Mouse (Mus musculus): ENCODE data around the gene Epm2aip1.

Epm2aip1 gene

DNA sequence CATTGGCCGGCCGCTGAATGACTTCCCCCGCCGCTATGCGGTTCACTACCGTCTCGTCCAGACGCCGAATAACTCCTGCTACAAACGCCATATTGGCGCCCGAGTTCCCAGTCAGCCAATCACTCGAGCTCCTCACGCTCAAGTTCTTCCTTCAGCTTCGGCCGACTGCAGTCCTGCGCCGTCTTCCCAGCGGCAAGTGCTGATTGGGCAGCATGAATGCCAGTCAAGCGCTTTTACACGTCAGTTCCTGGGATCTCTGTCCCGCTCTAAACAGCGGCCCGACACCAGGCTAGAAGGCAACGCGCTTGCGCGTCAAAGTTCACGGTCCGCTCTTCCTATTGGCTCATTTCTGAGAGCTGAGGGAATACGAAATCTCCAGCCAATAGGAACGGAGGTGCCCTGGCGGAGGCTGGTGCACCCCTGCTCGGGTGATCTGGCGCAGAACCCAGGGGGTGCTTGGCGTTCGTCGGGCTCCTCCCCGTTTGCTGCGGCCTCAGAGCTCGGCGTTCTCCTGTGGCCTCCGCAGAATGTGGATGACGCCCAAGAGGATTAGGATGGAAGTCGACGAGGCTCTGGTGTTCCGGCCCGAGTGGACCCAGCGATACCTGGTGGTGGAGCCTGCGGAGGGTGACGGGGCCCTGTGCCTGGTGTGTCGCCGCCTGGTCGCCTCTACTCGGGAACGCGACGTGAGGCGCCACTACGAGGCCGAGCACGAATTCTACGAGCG lies at the start of gene Epm2aip1, which contains the start of gene Mlh1:
TSS of gene Epm2aip1 (plus strand) at position 496 of the 727 bp plus-strand sequence.
TSS of gene Mlh1 (minus strand) at position 358 of the 727 bp plus-strand sequence.
- CTCF ChIA-PET: no interaction called here

DNA sequence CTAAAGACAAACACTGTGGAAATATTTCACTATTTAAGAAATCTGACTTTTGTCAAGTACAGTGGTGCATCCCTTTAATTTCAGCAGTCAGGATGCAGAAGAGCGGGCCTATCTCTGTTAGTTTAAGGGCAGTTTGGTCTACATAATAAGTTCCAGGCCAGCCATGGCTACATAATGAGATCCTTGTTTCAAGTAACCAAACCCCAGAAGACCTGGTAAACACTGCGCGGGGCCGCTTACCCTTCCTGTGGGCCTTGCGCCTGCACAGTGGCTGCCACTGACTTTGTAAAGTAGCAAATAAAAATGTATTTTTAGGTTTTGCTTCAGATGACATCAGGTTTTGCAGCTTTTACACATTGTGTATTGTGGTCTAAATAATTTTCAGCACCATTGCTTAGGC lies 48.3 kb upstream of the Epm2aip1 start:
- CTCF ChIA-PET: interaction anchor here (0.6 kb wide), 1 partner anchor 226 kb away, joined by 3 read pairs; no protein-coding TSS in a partner anchor

DNA sequence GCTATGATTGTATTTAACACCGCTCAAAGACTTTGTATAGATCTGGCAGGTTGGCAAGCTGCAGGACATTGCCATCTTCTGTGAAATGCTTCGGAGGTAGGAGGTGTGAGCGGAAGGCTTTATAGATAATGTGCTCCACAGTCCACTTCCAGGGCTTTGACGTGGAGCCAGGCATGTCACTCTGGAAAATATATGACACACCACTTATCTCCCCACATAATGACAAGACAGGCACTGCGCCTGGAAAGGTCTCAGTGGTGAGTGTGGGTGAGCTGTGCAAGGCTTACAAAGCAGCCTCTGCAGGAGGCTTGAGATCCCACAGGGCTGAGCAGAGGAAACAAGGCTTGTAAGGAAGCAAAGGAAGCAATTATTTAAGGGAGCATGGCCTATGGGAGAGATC lies 43.3 kb upstream of the Epm2aip1 start:
- CTCF ChIA-PET: no interaction called here

DNA sequence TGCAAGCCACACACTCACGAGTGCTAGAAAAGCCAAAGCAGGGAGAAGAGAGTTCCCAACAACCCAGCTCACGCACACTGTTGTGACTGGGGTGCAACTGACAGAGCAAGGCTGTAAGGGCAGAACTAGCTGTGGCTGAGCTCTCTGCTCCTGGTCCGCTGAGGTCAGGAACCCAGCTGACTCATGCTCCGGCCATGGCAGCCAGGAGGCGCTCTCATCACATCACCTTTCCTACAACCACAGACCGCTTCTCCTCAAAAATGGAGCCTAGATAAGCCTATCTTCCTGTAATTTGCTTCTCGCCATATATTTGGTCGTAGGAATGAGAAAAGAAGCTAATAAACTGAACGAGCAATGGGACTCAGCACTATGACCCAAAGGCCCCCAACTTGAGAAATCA lies 37.0 kb upstream of the Epm2aip1 start:
- CTCF ChIA-PET: no interaction called here

DNA sequence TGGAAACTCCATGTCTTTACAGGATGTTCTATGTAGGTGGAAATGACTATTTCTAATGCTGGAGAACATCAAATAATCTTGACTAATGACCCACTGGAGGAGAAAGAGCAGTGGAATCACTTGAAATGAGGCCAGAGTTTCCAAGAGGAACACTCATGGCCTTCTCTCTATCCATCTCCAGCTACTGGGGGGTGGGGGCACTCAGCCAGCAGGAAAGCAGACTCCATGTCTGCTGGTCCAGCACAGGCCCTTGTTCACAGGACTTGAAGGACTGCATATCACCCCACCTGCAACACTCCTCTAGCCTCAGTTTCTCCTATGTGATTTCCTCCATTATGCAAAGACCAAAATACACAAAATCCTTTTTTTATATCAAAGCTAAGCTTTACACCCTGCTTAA lies 34.0 kb upstream of the Epm2aip1 start:
- CTCF ChIA-PET: no interaction called here

DNA sequence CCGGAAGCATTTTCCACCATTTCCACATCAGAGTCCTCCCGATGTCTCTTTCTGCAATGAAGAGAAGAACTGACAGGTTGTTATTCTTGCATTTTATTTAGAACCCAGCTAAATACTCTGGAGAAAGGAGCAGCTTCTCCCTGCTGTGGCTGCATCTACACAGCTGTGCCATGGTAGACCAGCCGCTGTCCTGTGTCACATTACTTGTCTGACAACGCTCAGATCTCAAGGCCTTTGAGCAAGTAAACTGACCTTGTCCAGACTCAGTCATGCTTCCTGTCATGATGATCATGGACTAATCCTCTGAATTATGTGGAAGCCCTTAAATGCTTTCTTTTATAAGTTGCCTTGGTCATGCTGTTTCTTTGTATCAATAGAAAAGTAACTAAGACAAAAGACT lies 31.9 kb upstream of the Epm2aip1 start:
- CTCF ChIA-PET: no interaction called here

DNA sequence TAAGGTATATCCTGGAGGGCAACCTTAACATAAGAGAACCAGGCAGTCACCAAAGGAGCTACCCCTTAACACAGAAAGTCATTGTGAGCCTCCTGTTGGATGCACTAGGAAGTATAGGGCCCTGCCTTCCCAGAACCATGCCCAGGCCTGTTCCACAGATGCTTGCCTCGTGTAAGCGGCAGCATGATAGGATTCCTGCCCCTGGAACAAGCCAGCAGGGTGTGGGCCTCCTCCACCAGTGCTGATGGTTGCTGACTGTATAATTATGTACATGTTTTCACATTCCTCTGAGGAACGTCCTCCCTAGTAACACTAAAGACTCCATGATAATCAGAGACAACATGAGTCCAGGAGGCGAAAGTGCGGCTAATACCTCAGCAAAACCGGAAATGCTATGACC lies 28.3 kb upstream of the Epm2aip1 start:
- CTCF ChIA-PET: no interaction called here

DNA sequence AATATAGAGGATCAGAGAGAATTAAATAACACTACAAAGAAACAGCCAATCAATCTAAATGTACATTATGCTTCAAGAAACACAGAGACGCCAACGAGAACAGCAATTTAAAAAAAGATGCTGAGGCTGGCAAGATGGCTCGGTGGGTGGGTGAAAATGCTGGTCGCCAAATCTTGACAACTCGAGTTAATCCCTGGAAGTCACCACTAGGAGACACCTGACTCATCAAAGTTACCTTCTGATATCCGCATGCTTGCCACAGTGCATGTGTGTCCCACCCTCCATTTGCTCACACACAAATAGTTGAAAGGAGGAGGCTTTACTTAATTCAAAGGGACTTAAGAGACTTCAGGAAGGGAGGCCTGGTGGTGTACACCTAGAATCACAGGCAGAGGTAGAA lies 26.2 kb upstream of the Epm2aip1 start:
- CTCF ChIA-PET: no interaction called here

DNA sequence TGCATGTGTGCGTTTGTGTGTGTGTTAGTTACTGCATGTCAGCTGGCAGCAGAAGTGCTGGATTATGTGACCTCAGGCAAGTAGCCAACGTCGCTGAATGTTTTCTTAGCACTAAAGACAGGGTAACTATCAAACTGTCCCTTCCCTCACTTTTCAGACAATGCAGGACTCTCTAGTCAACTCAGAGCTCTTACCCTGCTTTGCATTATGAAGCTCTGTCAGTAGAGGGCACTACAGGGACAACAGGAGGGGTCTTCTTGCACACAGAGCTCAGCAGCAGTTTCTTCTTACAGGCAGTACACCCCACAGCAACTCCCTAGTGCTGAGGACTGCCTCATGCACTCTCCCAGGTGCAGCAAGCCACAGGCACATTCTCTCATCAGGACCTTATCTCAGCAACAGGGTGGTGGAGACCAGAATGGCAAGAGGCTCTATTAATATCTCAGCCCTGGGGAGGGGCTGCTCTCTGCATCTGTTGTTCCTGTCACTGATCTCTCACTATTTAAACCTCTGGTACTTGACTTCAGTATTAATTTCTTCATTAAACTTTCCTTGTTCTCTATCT lies 24.0 kb upstream of the Epm2aip1 start:
- CTCF ChIA-PET: no interaction called here

DNA sequence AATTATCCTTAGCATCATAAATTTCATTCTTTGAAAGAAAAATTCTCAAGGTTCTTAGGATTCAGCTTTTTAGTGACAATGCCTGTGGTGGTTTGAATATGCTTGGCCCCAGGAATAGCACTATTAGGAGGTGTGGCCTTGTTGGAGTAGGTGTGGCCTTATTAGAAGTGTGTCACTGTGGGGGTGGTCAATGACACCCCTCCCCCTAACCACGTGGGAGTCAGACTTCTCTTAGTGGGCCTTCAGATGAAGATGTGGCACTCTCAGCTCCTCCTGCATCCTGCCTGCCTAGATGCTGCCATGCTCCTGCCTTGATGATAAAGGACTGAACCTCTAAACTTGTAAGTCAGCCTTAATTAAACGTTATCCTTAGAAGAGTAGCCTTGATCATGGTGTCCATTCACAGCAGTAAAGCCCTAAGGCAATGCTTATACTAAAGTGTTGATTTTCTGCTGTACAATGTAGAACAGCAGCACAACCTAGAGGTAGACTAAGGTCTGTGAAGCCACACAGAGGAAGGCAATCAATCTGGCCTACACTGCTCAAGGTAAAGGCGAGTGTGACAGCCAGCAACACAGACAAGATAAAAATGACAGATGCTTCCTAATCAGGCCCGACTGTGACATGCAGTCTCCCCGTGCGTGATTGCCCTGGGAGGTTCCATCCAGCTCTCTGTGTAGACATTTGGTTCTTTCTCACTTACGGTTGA lies 19.4 kb upstream of the Epm2aip1 start:
- CTCF ChIA-PET: interaction anchor here (0.7 kb wide), 1 partner anchor 38 kb away, joined by 5 read pairs; no protein-coding TSS in a partner anchor

DNA sequence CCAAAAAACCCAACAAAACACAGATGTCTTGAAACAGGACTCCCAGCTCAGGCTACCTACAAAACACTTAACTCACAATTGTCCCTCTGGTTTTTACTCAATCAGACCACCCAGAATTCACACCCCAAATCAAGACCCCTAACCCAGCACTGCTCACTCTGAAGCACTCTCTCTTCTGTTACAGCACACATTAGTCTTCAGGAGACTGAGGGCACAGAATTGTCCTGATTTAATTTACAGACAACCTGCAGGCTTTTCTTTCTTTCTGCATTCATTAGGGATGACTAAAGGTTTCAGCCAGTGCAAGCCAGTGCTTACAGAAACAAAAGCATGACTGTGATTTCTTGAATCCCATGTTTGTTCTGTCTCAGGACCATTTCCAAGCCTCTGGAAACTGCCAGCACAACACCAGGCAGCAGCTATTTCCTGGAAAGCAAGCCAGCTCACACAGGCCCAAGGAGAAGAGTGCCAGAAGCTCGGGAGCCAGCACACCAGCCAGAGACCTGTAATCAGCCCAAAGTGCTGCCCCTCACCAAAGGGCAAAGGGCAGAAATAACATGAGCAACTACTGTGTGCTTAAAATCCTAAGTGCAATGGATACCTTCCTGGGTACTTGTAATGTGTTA lies 11.3 kb upstream of the Epm2aip1 start:
- CTCF ChIA-PET: no interaction called here

DNA sequence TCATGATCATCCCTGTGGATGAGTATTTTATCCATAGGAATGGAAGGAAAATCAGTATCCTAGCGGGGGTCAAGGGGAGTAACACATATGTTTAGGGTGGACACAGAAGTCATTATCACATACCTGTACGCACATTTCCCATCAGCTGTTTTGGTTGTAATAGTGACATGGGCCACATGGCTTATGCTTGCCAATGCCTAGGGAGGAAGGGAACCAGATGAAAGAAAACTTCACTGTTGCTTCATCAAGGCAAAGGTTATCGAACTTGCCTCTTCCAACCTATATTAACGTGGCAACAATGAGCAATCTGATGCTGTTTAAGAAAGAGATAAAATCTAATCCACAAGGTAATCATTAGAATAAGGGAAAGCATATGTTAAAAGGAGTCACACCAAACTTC lies 10.4 kb upstream of the Epm2aip1 start:
- CTCF ChIA-PET: no interaction called here

DNA sequence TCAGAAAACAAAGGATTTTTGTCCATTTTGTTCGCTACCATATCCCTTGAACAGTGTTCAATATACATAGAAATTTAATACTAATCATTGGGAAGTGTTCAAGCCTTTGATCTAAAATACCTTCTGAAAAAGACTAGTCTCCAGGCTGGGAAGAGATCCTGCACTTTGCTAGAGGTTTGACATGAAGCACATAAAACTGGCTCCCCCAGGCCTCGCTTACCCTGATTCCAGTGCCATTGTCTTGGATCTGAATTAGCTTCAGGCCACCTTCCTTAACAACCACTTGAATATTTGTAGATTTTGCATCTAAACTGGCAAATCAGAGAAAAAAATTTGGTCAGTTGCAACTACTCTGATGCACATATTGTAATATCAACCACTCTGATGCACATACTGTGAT lies 3.7 kb upstream of the Epm2aip1 start:
- CTCF ChIA-PET: interaction anchor here (0.7 kb wide), 1 partner anchor 533 kb away, joined by 3 read pairs; no protein-coding TSS in a partner anchor

DNA sequence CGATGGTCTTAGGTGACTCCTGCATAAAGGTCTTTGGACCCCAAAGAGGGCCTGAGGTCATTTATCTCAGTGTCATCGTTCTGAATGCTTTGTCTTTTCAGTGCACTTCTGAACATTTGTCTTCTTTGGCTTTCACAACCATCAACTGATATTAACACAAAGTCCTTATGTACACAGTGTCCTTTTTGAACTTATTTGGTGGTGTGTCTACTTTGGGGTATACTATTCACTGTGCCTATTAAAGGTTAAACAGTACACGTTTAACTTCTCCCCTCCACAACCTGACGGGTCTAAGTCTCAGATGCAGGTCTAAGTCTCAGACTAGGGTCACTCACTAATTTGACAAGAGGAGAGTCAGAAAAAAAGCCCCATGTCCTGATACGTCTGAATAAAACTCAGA lies 1.1 kb upstream of the Epm2aip1 start:
- CTCF ChIA-PET: no interaction called here

DNA sequence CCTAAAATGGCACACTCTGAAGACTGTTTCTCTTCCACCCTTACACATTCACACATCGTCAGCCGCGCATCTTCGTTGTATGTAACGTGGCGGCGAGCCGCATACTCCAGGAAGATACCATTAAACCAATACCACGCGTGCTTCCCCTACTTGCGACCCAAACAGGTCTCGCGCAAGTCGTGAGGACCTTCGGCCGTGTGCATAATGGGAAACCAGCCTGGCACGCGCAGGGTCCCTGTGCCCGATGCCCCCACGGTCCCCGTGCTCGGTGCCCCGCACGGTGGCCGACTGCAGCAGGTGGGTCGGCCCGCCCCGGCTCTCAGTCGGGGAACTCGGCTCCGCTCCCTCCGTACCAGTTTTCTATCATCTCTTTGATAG lies 684 bp upstream of the Epm2aip1 start:
- CTCF ChIA-PET: no interaction called here

DNA sequence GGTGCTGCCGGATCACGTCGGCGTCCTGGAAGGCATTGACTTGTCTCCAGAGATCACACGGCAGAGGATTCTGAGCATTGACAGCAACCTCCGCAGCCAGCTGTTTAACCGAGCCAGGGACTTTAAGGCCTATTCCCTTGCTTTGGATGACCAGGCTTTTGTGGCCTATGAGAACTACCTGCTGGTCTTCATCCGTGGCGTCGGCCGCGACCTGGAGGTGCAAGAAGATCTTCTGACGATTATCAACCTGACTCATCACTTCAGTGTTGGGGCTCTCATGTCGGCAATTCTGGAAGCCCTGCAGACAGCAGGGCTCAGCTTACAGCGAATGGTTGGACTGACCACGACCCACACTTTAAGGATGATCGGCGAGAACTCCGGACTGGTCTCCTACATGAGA lies 627 bp downstream of the Epm2aip1 start:
- CTCF ChIA-PET: no interaction called here

DNA sequence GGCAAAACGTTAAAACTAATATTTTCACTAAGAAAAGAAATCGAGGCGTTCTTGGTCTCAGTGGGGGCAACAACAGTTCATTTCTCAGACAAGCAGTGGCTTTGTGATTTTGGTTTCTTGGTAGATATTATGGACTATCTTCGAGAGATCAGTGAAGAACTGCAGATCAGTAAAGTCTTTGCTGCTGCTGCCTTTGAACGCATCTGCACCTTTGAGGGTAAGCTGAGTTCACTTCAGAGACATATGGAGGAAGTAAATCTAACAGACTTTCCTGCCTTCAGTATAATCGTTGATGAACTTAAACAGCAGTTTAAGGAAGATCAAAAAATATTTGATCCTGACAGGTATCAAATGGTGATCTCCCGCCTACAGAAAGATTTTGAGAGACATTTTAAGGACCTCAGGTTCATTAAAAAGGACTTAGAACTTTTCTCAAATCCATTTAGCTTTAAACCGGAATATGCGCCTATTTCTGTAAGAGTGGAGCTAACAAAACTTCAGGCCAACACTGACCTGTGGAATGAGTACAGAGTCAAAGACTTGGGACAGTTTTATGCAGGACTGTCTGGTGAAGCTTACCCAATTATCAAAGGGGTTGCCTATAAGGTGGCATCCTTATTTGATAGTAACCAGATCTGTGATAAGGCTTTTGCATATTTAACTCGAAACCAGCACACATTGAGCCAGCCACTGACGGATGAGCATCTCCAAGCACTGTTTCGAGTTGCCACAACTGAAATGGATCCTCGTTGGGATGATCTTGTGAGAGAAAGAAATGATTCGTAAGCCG lies 1.5 kb downstream of the Epm2aip1 start:
- CTCF ChIA-PET: interaction anchor here (0.7 kb wide), 1 partner anchor 18 kb away, joined by 3 read pairs; no protein-coding TSS in a partner anchor

DNA sequence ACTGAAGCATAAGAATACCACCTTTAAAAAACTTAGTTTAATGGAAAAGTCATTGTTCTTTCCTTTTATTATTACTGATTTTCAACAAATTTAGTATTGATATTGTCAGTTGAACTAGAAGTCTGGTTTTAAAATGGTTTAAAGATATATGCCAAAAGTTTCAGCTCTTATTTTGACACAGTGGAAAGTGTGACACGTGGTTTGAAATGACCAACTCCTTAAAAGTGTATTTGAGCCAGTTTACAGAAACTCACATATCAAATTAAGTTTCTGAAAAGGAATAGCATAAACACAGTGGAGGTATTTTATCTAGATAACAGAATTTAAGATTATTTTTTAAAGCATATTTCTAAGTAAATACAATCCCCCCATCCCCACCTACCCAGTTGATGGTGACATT lies 2.2 kb downstream of the Epm2aip1 start:
- CTCF ChIA-PET: interaction anchor here (0.8 kb wide), 1 partner anchor 16 kb away, joined by 3 read pairs; no protein-coding TSS in a partner anchor

DNA sequence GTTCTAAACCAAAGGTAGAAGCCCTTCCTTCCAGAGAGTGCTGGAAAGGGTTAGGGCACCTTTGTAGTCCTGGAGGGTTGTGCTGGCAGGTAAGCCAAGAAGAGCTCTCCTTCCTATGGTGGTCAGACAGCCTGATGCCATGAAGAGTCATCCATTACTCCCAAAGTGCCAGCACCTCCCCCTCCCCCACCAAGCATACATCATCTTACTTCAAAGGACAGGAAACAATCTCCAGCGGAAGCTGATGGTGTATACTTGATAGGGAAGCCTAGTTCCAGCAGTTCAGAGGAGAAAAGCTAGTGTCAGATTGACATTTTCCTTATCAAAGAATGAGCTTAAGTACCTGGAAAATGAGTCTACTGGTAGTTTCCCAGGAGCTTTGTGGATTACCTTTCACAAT lies 3.4 kb downstream of the Epm2aip1 start:
- CTCF ChIA-PET: no interaction called here

DNA sequence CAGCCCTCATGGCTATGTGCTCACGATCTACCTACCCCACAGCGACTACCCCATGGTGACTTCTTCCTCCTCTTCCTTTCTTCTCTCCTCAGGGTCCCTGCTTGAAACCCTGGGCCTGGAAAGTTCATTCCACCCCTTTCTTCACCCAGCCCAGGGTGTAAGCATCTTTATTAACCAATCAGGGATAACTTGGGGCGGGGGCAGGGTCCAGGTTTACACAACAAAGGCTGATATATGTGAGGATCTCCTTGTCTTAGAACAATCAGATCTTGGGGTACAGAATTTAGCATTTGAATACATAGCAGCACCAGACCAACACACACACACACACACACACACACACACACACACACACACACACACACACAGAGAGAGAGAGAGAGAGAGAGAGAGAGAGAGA lies 13.3 kb downstream of the Epm2aip1 start:
- CTCF ChIA-PET: no interaction called here

DNA sequence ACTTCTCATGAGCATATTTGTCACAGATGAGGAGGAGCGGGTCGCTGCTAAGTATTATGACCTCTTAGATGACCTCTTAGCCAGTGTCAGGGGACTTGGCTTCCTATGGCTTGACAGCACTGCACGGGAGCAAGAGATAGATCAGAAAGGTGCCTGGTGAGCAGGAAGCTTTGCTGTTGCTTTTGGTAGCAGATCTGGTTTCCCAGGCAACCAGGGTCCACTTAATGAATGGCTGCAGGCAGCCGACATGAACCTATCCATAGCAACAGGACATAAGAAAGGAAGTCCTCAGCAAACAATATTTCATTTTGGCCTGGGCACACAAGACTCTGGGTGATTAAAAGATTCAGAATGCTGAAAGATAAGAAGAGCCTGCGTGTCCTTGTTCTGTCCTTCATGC lies 13.9 kb downstream of the Epm2aip1 start:
- CTCF ChIA-PET: no interaction called here

DNA sequence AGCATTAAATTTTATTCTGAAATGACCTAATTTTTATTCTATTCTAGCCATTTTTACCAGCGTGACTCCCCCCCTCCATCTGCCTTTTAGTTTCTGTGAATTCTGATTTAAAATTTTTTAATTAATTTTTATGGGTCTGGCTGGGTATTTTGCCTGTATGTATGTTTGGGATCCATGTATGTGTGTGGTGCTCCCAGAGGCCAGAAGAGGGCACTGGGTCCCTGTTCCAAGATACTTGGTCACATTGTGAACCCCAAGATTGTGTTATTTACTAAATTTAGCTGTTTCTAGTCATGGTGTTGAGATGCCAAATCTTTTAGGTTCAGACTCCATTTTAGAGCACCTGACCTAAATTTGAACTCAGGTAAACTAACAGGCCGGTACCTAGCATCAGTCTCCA lies 14.7 kb downstream of the Epm2aip1 start:
- CTCF ChIA-PET: no interaction called here

Measured in spleen, embryonic (tissue).